Mouse (Mus musculus) CH12.LX (cell line): ENCODE results near the gene Evpl. TPM values are rescaled to one million over a fixed set of nuclear protein-coding genes. Genes with fewer than 3 reads are reported as not detected.

ENCODE experiments used
- DNase-seq: peaks from one replicate; pipeline ENCODE4 v3.0.0-alpha.2; 2013; ENCODE audit errors: extremely low read depth
- H3K27ac ChIP-seq: 2 replicates; pipeline ENCODE4 v1.5.1; 2012; ENCODE audit warnings: low read depth, mild to moderate bottlenecking, control low read depth, moderate library complexity; ENCODE audit not compliant: insufficient read depth
- H3K27me3 ChIP-seq: replicated peaks from 2 replicates; pipeline ENCODE3; 2012; ENCODE audit warnings: inconsistent platforms
- H3K36me3 ChIP-seq, 2 experiments: replicated peaks in 1 of 2; 2 replicates each; pipeline versions ENCODE3 to v1.6.1; 2012; ENCODE audit warnings: inconsistent platforms in 1 of 2, low read length in 1 of 2, mild to moderate bottlenecking in 1 of 2, mixed read lengths in 1 of 2, moderate library complexity in 1 of 2; ENCODE audit not compliant: control insufficient read depth in 1 of 2, insufficient read depth in 1 of 2
- H3K4me1 ChIP-seq, 2 experiments: 2 replicates each; pipeline ENCODE4 v1.6.1; 2012; ENCODE audit warnings: inconsistent platforms in 1 of 2, moderate library complexity in 1 of 2; ENCODE audit not compliant: insufficient read depth in 2 of 2, control insufficient read depth in 1 of 2
- H3K4me2 ChIP-seq: 2 replicates; pipeline ENCODE4 v1.6.1; 2012; ENCODE audit warnings: low read depth, mild to moderate bottlenecking, control low read depth; ENCODE audit not compliant: poor library complexity, insufficient read depth, severe bottlenecking
- H3K4me3 ChIP-seq, 3 experiments: fragments of 150-350 bp in 1 of 3; sonication (generic) in 1 of 3; replicated peaks in 1 of 3; 2 replicates each; pipeline versions ENCODE3 to v1.5.1; 2011 to 2012; ENCODE audit warnings: low read depth in 2 of 3, low read length in 2 of 3, mild to moderate bottlenecking in 2 of 3, moderate library complexity in 2 of 3, control low read depth in 1 of 3, improper control_type of control experiment in 1 of 3, inconsistent platforms in 1 of 3, mixed read lengths in 1 of 3; ENCODE audit not compliant: poor library complexity in 1 of 3
- H3K79me2 ChIP-seq: replicated peaks from 2 replicates; pipeline ENCODE4 v1.6.1; 2012; ENCODE audit warnings: mild to moderate bottlenecking, moderate library complexity; ENCODE audit not compliant: control insufficient read depth, poor library complexity, insufficient read depth, severe bottlenecking; ENCODE audit errors: extremely low read depth
- H3K9ac ChIP-seq: 2 replicates; pipeline ENCODE4 v1.6.1; 2012; ENCODE audit warnings: low read depth, mild to moderate bottlenecking, control low read depth, moderate library complexity; ENCODE audit not compliant: insufficient read depth
- H3K9me3 ChIP-seq: replicated peaks from 2 replicates; pipeline ENCODE3; 2012; ENCODE audit warnings: low read length, inconsistent platforms, mixed read lengths
- BHLHE40 ChIP-seq: IDR thresholded peaks from 2 replicates; pipeline ENCODE4 v1.6.1; 2011; ENCODE audit warnings: mild to moderate bottlenecking, low read depth, low read length, improper control_type of control experiment
- CHD1 ChIP-seq: IDR thresholded peaks from 2 replicates; pipeline ENCODE4 v1.6.1; 2012; ENCODE audit warnings: low read depth, low read length, improper control_type of control experiment, inconsistent platforms
- CHD2 ChIP-seq: IDR thresholded peaks from 2 replicates; pipeline ENCODE4 v1.6.1; 2011; ENCODE audit warnings: low read length, improper control_type of control experiment
- ELF1 ChIP-seq: IDR thresholded peaks from 2 replicates; pipeline ENCODE4 v1.6.1; 2014; ENCODE audit warnings: low read depth, mild to moderate bottlenecking, inconsistent platforms, low read length, improper control_type of control experiment
- EP300 ChIP-seq: IDR thresholded peaks from 2 replicates; pipeline ENCODE4 v1.6.1; 2011; ENCODE audit warnings: low read length, improper control_type of control experiment
- ETS1 ChIP-seq: conservative IDR thresholded peaks from 2 replicates; pipeline ENCODE4 v1.6.1; 2012; ENCODE audit warnings: low read depth, mild to moderate bottlenecking, inconsistent platforms, low read length, improper control_type of control experiment, moderate library complexity
- GABPA ChIP-seq: IDR thresholded peaks from 2 replicates; pipeline ENCODE4 v1.6.1; 2012; ENCODE audit warnings: low read depth, low read length, improper control_type of control experiment, inconsistent platforms; ENCODE audit not compliant: insufficient replicate concordance
- HCFC1 ChIP-seq: IDR thresholded peaks from 2 replicates; pipeline ENCODE4 v1.6.1; 2012; ENCODE audit warnings: low read depth, mild to moderate bottlenecking, inconsistent platforms, low read length, improper control_type of control experiment
- JUN ChIP-seq: IDR thresholded peaks from 2 replicates; pipeline ENCODE4 v1.6.1; 2011; ENCODE audit warnings: low read depth, mild to moderate bottlenecking, low read length, improper control_type of control experiment, moderate library complexity; ENCODE audit not compliant: insufficient read depth
- JUND ChIP-seq: conservative IDR thresholded peaks from 2 replicates; pipeline ENCODE4 v1.6.1; 2011; ENCODE audit warnings: low read depth, low read length, improper control_type of control experiment
- MAX ChIP-seq: IDR thresholded peaks from 2 replicates; pipeline ENCODE4 v1.6.1; 2011; ENCODE audit warnings: low read length, improper control_type of control experiment
- MAZ ChIP-seq: IDR thresholded peaks from 2 replicates; pipeline ENCODE4 v1.6.1; 2012; ENCODE audit warnings: low read depth, mild to moderate bottlenecking, inconsistent platforms, low read length, improper control_type of control experiment, moderate library complexity
- NRF1 ChIP-seq: IDR thresholded peaks from 2 replicates; pipeline ENCODE4 v1.6.1; 2014; ENCODE audit warnings: low read depth, mild to moderate bottlenecking, inconsistent platforms, low read length, improper control_type of control experiment, moderate library complexity
- PAX5 ChIP-seq: IDR thresholded peaks from 2 replicates; pipeline ENCODE4 v1.6.1; 2012; ENCODE audit warnings: low read length, inconsistent platforms, mixed read lengths
- POLR2A ChIP-seq: IDR thresholded peaks from 2 replicates; pipeline ENCODE4 v1.6.1; 2011; ENCODE audit warnings: low read depth, mild to moderate bottlenecking, improper control_type of control experiment, low read length
- RAD21 ChIP-seq: IDR thresholded peaks from 2 replicates; pipeline ENCODE4 v1.6.1; 2011; ENCODE audit warnings: low read depth, mild to moderate bottlenecking, low read length, improper control_type of control experiment, moderate library complexity
- RCOR1 ChIP-seq: conservative IDR thresholded peaks from 2 replicates; pipeline ENCODE4 v1.6.1; 2012; ENCODE audit warnings: low read depth, mild to moderate bottlenecking, inconsistent platforms, low read length, improper control_type of control experiment
- TCF12 ChIP-seq: IDR thresholded peaks from 2 replicates; pipeline ENCODE4 v1.6.1; 2014; ENCODE audit warnings: low read depth, mild to moderate bottlenecking, inconsistent platforms, low read length, improper control_type of control experiment
- ZMIZ1 ChIP-seq: IDR thresholded peaks from 2 replicates; pipeline ENCODE4 v1.6.1; 2012; ENCODE audit warnings: low read depth, mild to moderate bottlenecking, inconsistent platforms, low read length, improper control_type of control experiment
- ZNF384 ChIP-seq: IDR thresholded peaks from 2 replicates; pipeline ENCODE4 v1.6.1; 2012; ENCODE audit warnings: low read depth, low read length, improper control_type of control experiment, inconsistent platforms
- dilution Hi-C: fragments of 300-500 bp; cut with MboI; formaldehyde crosslinking; loops from 2 replicates; pipeline ENCODE4 v1.14.3; 2020; ENCODE audit warnings: low sequenced_read_pairs; ENCODE audit not compliant: extremely low pct_unique_long_range_greater_than_20kb, extremely low pct_ligation_motif_present
- in situ Hi-C: fragments of 300-500 bp; cut with MboI; formaldehyde crosslinking; loops from 3 replicates; pipeline ENCODE4 v1.14.3; 2019; ENCODE audit warnings: low sequenced_read_pairs, low pct_ligation_motif_present, low pct_unique_long_range_greater_than_20kb, mixed read lengths
- polyA plus RNA-seq: library from polyadenylated mRNA; unstranded; fragments of >175 nt; gene quantifications from 2 replicates; pipeline ENCODE4 v1.2.1, GENCODE M21; 2012; ENCODE audit warnings: low read depth; ENCODE audit not compliant: insufficient read length
- total RNA-seq, 2 experiments: library from RNA; depleted of rRNA; stranded (reverse); fragments of 300-350 nt in 1 of 2; fragments of >200 nt in 1 of 2; gene quantifications; 2 replicates each; pipeline ENCODE4 v1.2.3; 2012 to 2014

Gene Evpl
- total and polyA plus RNA-seq, 3 experiments, result 0.21 to 0.23 TPM; not detected in 1

DNA sequence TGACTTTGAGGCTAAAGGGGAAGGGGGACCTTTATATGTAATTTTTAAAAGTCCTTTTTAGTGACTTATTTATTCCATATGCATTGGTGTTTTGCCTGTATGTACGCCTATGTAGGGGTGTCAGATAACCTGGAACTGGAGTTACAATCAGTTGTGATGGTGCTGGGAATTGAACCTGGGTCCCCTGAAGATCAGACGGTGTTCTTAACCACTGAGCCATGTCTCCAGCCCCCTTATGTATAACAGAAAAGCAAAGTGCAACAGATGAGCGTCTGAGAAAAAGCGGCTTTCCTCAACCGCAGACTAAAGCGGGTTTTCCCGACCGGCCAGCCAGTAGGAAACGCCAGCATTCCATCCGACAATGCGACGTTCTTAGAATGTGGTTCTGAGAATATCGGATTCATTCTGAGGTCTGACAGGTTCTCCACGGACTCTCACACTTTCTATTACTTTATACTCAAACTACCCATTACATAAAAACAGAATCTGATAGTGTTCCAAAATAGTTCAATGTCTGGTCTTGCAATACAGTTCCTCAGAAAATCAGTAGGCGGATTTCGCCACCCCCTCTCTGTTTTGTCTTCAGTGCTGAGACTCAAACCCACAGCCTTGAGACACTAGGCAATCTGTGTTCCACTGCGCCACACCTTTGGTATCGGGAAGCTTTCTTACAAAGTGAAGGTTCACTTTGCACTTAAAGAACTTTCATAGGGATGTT lies 40.9 kb downstream of the Evpl start:
- Histone ChIP-seq H3K4me1 (peaks cover 14 to 40% of the 10 kb centered on the region in 2 experiments), H3K36me3 (peaks cover 0 to 17% of the 10 kb centered on the region in 2 experiments), H3K27me3 (no peaks in the 10 kb centered on the region), H3K4me3 (peak overlapping the region in 1 of 3 experiments; percentile 11), H3K27ac (no peak overlapping the region), H3K79me2 (peaks cover 10% of the 10 kb centered on the region), H3K9ac (0 out of 2 replicates have a peak overlapping the region, but pooled peaks have one; percentile 27), H3K9me3 (no peaks in the 10 kb centered on the region), H3K4me2 (peak overlapping the region; percentile 64; the same call in 1 of the 2 replicates)
- DNase-seq, result no peak
- in situ Hi-C loops, result no loop called here
- dilution Hi-C loops, result no loop called here
- TF ChIP-seq JUND, result no peak
- TF ChIP-seq JUN, result no peak
- TF ChIP-seq BHLHE40, result no peak
- no peak for TF ChIP-seq ZMIZ1
- no peak for TF ChIP-seq PAX5
- no peak for TF ChIP-seq TCF12
- no peak for TF ChIP-seq ZNF384
- TF ChIP-seq CHD2, result no peak
- no peak for TF ChIP-seq MAZ
- TF ChIP-seq CHD1, result no peak

DNA sequence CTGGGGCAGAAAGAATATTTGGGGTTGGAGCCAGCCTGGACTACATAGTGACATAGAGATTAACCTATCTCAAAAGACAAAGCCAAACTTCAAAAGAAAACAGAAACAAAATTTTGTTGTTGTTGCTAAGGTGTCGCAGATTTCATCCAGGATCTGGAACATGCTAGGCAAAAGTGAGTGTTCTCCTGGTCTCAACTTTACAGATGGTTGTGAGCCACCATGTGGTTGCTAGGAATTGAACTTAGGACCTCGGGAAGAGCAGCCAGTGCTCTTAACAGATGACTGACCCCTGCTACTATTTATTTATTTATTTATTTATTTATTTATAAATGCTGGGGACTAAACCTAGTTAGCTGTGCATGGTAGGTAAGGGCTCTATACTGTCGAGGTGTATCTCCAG lies 41.5 kb downstream of the Evpl start:
- no peak overlapping the region for H3K4me2 ChIP-seq
- in situ Hi-C loops (no loop called here), dilution Hi-C loops (no loop called here)

More for the DNA sequence above, 41.5 kb downstream of the Evpl start:
- no peak for DNase-seq
- no peak overlapping the region for H3K9ac ChIP-seq
- H3K27ac ChIP-seq, result no peak overlapping the region
- no peak overlapping the region for H3K4me3 ChIP-seq
- peaks cover 1 to 22% of the 10 kb centered on the region in 2 experiments for H3K36me3 ChIP-seq
- TF ChIP-seq ELF1 (no peak), HCFC1 (no peak), BHLHE40 (no peak), EP300 (no peak), ETS1 (no peak), JUN (no peak), CHD2 (no peak), RAD21 (no peak), MAZ (no peak), NRF1 (no peak), MAX (no peak), POLR2A (no peak), GABPA (no peak), RCOR1 (no peak)
- no peaks in the 10 kb centered on the region for H3K9me3 ChIP-seq
- H3K4me1 ChIP-seq, result peaks cover 14 to 40% of the 10 kb centered on the region in 2 experiments
- peaks cover 10% of the 10 kb centered on the region for H3K79me2 ChIP-seq
- H3K27me3 ChIP-seq, result no peaks in the 10 kb centered on the region
